Comparison of ENCODE assay signal across 24 mouse cellular contexts in genomic region chr14:61322740-61323139, GRCm38 (mm10).
"Had no signal": no experiment of that assay in that cellular context is flagged by ENCODE, and none has a peak within 500 bp of the region (broad histone marks: within the 10 kb centered on the region; RNA-seq: fewer than 3 reads in every experiment).

No protein-coding gene starts in this region.

- ATAC-seq: hindbrain, embryonic 16.5 days; intestine, embryonic 16.5 days; liver, embryonic 12.5 days had no signal

- H3K27me3 ChIP-seq: heart, embryonic 12.5 days; hindbrain, embryonic 12.5 days; kidney, embryonic 15.5 days; limb, embryonic 12.5 days; liver, embryonic 12.5 days had no signal

- DNase-seq: gastrocnemius, adult 2 months; gastrocnemius, postnatal 10 days; gastrocnemius, postnatal 25 days; heart, adult 18-20 months; heart, postnatal 10 days; heart, postnatal 4 days; kidney, adult 11 months; kidney, adult 2 months; kidney, adult 9 months; kidney, postnatal 14 days; kidney, postnatal 36 days; layer of hippocampus, adult 9-11 months; liver had no signal

- H3K9me3 ChIP-seq: hindbrain, embryonic 12.5 days; limb, embryonic 10.5 days; limb, embryonic 12.5 days; liver, embryonic 12.5 days had no signal

- H3K36me3 ChIP-seq: heart, embryonic 10.5 days; heart, embryonic 12.5 days; hindbrain, embryonic 10.5 days; hindbrain, embryonic 12.5 days; kidney, embryonic 15.5 days; limb, embryonic 10.5 days; limb, embryonic 12.5 days; liver, embryonic 12.5 days had no signal

- H3K4me3 ChIP-seq: gastrocnemius, adult 2 months; heart, embryonic 10.5 days; heart, embryonic 12.5 days; hindbrain, embryonic 10.5 days; hindbrain, embryonic 12.5 days; kidney, embryonic 15.5 days; left cerebral cortex, adult 2 months; limb, embryonic 10.5 days; limb, embryonic 12.5 days; liver, embryonic 12.5 days had no signal
